Mouse (Mus musculus): Measurements from ENCODE around the gene Mef2b.

The Mef2b gene

GRCm38 (mm10) chr8:70124992-70125391 is 14.5 kb upstream of the Mef2b start:
- ChIA-PET CTCF (interaction anchor here in 1 of 4 experiments (0.6 kb wide), 1 partner anchor 61 kb away, joined by 3 read pairs; no protein-coding TSS in a partner anchor), POLR2A (interaction anchor here in 1 of 4 experiments (0.9 kb wide), 1 partner anchor 34 kb away, joined by 3 read pairs; no protein-coding TSS in a partner anchor)

- ChIA-PET CTCF (no interaction called here), POLR2A (interaction anchor here in 3 of 4 experiments (0.5 to 6.5 kb wide), 13 partner anchors 10 to 639 kb away, joined by 3 to 57 read pairs (median 8); partner anchors contain the start of genes Tmem161a (in 2 of the 3), Borcs8 (in 1 of the 3), Mef2b (in 1 of the 3) and Rfxank (in 1 of the 3))
Measured at GRCm38 (mm10) chr8:70128435-70128834, 11.1 kb upstream of the Mef2b start.

- CTCF ChIA-PET: interaction anchor here in 2 of 4 experiments (0.6 to 1.3 kb wide), 2 partner anchors 9 to 19 kb away, joined by 3 to 5 read pairs; partner anchors contain the start of gene Ncan (in 1 of the 2)
- POLR2A ChIA-PET: interaction anchor here (0.5 to 6.5 kb wide), 47 partner anchors 8 to 638 kb away, joined by 3 to 57 read pairs (median 5); partner anchors contain the start of genes Slc25a42 (in 4 of the 4), Borcs8 (in 3 of the 4), Ncan (in 3 of the 4) and Rfxank (in 3 of the 4)
Measured at GRCm38 (mm10) chr8:70129309-70129952, 10.1 kb upstream of the Mef2b start.

GRCm38 (mm10) chr8:70130066-70130465 is 9.4 kb upstream of the Mef2b start:
- ChIA-PET POLR2A (interaction anchor here in 3 of 4 experiments (0.6 to 6.5 kb wide), 52 partner anchors 9 to 409 kb away, joined by 3 to 57 read pairs (median 5); partner anchors contain the start of genes Borcs8 (in 3 of the 3), Ncan (in 3 of the 3), Rfxank (in 3 of the 3) and Slc25a42 (in 3 of the 3)), CTCF (interaction anchor here in 3 of 4 experiments (0.6 to 1.3 kb wide), 3 partner anchors 9 to 269 kb away, joined by 3 to 5 read pairs (median 3); partner anchors contain the start of gene Ncan (in 1 of the 3))

GRCm38 (mm10) chr8:70131166-70131883 is 8.2 kb upstream of the Mef2b start, which contains the start of gene Nr2c2ap:
Gene Nr2c2ap, plus strand, starts transcription at chr8:70131333.
- POLR2A ChIA-PET: interaction anchor here in 3 of 4 experiments (0.7 to 6.5 kb wide), 39 partner anchors 9 to 396 kb away, joined by 3 to 57 read pairs (median 5); partner anchors contain the start of genes Slc25a42 (in 3 of the 3), Ncan (in 2 of the 3), Tmem161a (in 2 of the 3) and Borcs8 (in 1 of the 3)
- CTCF ChIA-PET: interaction anchor here in 2 of 4 experiments (0.6 to 1.2 kb wide), 3 partner anchors 19 to 230 kb away, joined by 3 read pairs; no protein-coding TSS in a partner anchor

GRCm38 (mm10) chr8:70134086-70134485 is 5.4 kb upstream of the Mef2b start:
- POLR2A ChIA-PET: interaction anchor here in 2 of 4 experiments (0.6 to 6.5 kb wide), 6 partner anchors 11 to 148 kb away, joined by 3 to 57 read pairs (median 4); no protein-coding TSS in a partner anchor
- CTCF ChIA-PET: no interaction called here

GRCm38 (mm10) chr8:70134931-70135330 is 4.6 kb upstream of the Mef2b start:
- ChIA-PET POLR2A (interaction anchor here in 3 of 4 experiments (0.6 to 1.9 kb wide), 5 partner anchors 16 to 94 kb away, joined by 3 to 11 read pairs (median 3); no protein-coding TSS in a partner anchor), CTCF (no interaction called here)

- ChIA-PET CTCF (no interaction called here), POLR2A (interaction anchor here in 3 of 4 experiments (0.6 to 2.1 kb wide), 10 partner anchors 8 to 76 kb away, joined by 3 to 12 read pairs (median 4); partner anchors contain the start of genes Ncan (in 1 of the 3) and Slc25a42 (in 1 of the 3))
Measured at GRCm38 (mm10) chr8:70136591-70136990, 2.9 kb upstream of the Mef2b start.

GRCm38 (mm10) chr8:70137890-70138289 is 1.6 kb upstream of the Mef2b start:
- POLR2A ChIA-PET: interaction anchor here in 3 of 4 experiments (0.6 to 5.4 kb wide), 10 partner anchors 8 to 480 kb away, joined by 3 to 30 read pairs (median 13); partner anchors contain the start of genes Nr2c2ap (in 1 of the 3) and Tmem161a (in 1 of the 3)
- CTCF ChIA-PET: no interaction called here

GRCm38 (mm10) chr8:70139981-70140380 is 470 bp downstream of the Mef2b start:
- ChIA-PET CTCF (interaction anchor here in 1 of 4 experiments (0.9 to 1.1 kb wide), 2 partner anchors 22 to 32 kb away, joined by 3 to 5 read pairs; partner anchors contain the start of gene Tmem161a), POLR2A (interaction anchor here (0.7 to 5.5 kb wide), 23 partner anchors 8 to 387 kb away, joined by 3 to 40 read pairs (median 5); partner anchors contain the start of genes Fkbp8 (in 1 of the 4), Mau2 (in 1 of the 4), Ncan (in 1 of the 4) and Nr2c2ap (in 1 of the 4))

GRCm38 (mm10) chr8:70147678-70148607 is 8.4 kb downstream of the Mef2b start:
- CTCF ChIA-PET: interaction anchor here in 2 of 4 experiments (0.6 to 1.4 kb wide), 4 partner anchors 18 to 499 kb away, joined by 3 to 4 read pairs (median 3); partner anchors contain the start of gene Slc25a42 (in 1 of the 2)
- POLR2A ChIA-PET: interaction anchor here in 3 of 4 experiments (0.8 to 8.2 kb wide), 10 partner anchors 8 to 37 kb away, joined by 3 to 64 read pairs (median 6); partner anchors contain the start of genes Rfxank (in 2 of the 3), Borcs8 (in 1 of the 3), Mef2b (in 1 of the 3) and Nr2c2ap (in 1 of the 3)

- ChIA-PET CTCF (interaction anchor here in 1 of 4 experiments (0.6 kb wide), 1 partner anchor 147 kb away, joined by 3 read pairs; no protein-coding TSS in a partner anchor), POLR2A (interaction anchor here (0.6 to 8.2 kb wide), 20 partner anchors 10 to 1369 kb away, joined by 3 to 64 read pairs (median 5); partner anchors contain the start of genes Borcs8 (in 2 of the 4), Mef2b (in 2 of the 4), Nr2c2ap (in 2 of the 4) and Rfxank (in 2 of the 4))
Measured at GRCm38 (mm10) chr8:70150158-70150557, 10.6 kb downstream of the Mef2b start.

GRCm38 (mm10) chr8:70152537-70153257 is 13.2 kb downstream of the Mef2b start:
- ChIA-PET CTCF (interaction anchor here in 3 of 4 experiments (0.5 to 1.5 kb wide), 10 partner anchors 14 to 151 kb away, joined by 3 to 6 read pairs (median 4); partner anchors contain the start of gene Tm6sf2 (in 1 of the 3)), POLR2A (interaction anchor here in 3 of 4 experiments (0.5 to 5.8 kb wide), 80 partner anchors 7 to 744 kb away, joined by 3 to 57 read pairs (median 4); partner anchors contain the start of genes Nr2c2ap (in 3 of the 3), Tmem161a (in 3 of the 3), Borcs8 (in 2 of the 3) and Mau2 (in 2 of the 3))

GRCm38 (mm10) chr8:70157240-70157800 is 17.8 kb downstream of the Mef2b start:
- CTCF ChIA-PET: interaction anchor here in 1 of 4 experiments (1.1 kb wide), 1 partner anchor 9 kb away, joined by 3 read pairs; no protein-coding TSS in a partner anchor

More at GRCm38 (mm10) chr8:70157240-70157800, 17.8 kb downstream of the Mef2b start:
- POLR2A ChIA-PET: interaction anchor here in 2 of 4 experiments (0.7 to 2.2 kb wide), 4 partner anchors 9 to 74 kb away, joined by 3 to 5 read pairs (median 3); partner anchors contain the start of genes Hapln4 (in 1 of the 2) and Tmem161a (in 1 of the 2)

Measured in embryonic stem cell, embryonic (primary cell).